Mouse (Mus musculus): Measurements from ENCODE around the gene Btbd10.

DNA sequence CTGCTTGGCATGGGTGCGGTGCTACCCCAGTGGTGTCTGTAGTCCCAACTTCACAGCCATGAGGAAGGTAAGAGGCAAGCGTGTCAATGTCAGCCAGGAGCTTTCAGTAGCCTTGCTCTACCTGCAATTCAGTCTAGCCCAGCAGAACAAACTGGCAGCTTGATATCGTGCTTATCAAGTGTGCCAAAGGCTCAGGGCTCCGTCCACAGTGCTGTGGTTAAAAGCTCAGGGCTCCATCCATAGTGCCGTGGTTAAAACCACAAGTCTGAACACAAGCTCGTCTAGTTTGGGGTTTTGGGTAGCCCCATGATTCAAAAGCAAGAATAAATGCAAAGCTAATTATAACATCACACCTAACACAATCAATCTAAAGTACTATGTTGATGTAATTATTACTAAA is 74.6 kb downstream of the Btbd10 start:
- TF ChIP-seq CTCF (IDR thresholded peaks at IDR 0.05; ENCODE audit: low read depth) (no peak), EP300 (IDR thresholded peaks at IDR 0.05; ENCODE audit: low read depth) (no peak)

Measured in liver, postnatal 0 days (tissue).